Mouse (Mus musculus) testis, adult 2 months (tissue): Measurements from ENCODE around the gene Suclg2. TPM values are rescaled to one million over a fixed set of nuclear protein-coding genes. Genes with fewer than 3 reads are reported as not detected.

Experiments used
- H3K27ac ChIP-seq: fragments of 200-500 bp; 2 replicates; pipeline ENCODE4 v1.5.1; 2012; ENCODE audit warnings: low read depth, low read length; ENCODE audit not compliant: control insufficient read depth, insufficient read depth
- H3K27me3 ChIP-seq: fragments of 200-500 bp; 2 replicates; pipeline ENCODE4 v1.6.1; 2012; ENCODE audit warnings: mild to moderate bottlenecking, low read length, moderate library complexity; ENCODE audit not compliant: control insufficient read depth, insufficient read depth
- H3K36me3 ChIP-seq: fragments of 200-500 bp; 2 replicates; pipeline ENCODE4 v1.6.1; 2012; ENCODE audit warnings: mild to moderate bottlenecking, low read length; ENCODE audit not compliant: control insufficient read depth, insufficient read depth
- H3K4me1 ChIP-seq: fragments of 200-500 bp; 2 replicates; pipeline ENCODE4 v1.6.1; 2012; ENCODE audit warnings: low read length; ENCODE audit not compliant: control insufficient read depth, insufficient read depth
- H3K4me3 ChIP-seq: fragments of 200-500 bp; 2 replicates; pipeline ENCODE4 v1.5.1; 2012; ENCODE audit warnings: low read depth, mild to moderate bottlenecking, low read length, moderate library complexity, mixed read lengths; ENCODE audit not compliant: control insufficient read depth
- CTCF ChIP-seq: fragments of 200-500 bp; IDR thresholded peaks from 2 replicates; pipeline ENCODE4 v1.5.1; 2012; ENCODE audit warnings: low read depth, mild to moderate bottlenecking, inconsistent platforms, low read length, moderate library complexity; ENCODE audit not compliant: control insufficient read depth, insufficient read depth, insufficient replicate concordance
- POLR2A ChIP-seq: fragments of 200-500 bp; IDR thresholded peaks from 2 replicates; pipeline ENCODE4 v1.6.1; 2012; ENCODE audit warnings: low read depth, mild to moderate bottlenecking, inconsistent platforms, low read length, moderate library complexity; ENCODE audit not compliant: control insufficient read depth
- polyA plus RNA-seq: library from polyadenylated mRNA; depleted of rRNA; stranded (reverse); fragments of >200 nt; gene quantifications from 2 replicates; pipeline ENCODE4 v1.2.3, GENCODE M21; 2012

Gene Suclg2
- polyA plus RNA-seq, 1 experiment = 5.1 TPM

DNA sequence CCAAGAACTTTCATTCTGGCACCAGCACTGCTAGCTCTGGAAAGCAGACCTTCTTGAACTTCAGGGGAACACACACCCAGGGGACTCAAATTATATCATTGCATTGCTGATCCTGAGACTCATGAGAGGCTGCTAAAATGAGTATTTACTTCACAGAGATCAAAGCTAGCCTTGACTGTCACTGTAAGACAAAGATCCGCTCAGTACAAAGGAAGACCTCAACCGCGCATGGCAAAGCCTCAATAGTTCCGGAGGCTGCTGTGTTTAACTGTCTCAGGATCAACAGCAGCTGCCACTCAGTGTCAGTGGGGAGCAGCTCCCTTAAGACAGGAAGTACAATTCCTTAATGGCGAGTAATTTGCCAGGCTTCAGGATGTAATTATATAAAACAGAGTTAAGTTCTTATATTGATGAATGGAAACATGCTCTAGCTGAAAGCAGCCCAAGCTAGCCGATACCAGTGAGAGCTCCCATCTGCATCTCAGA lies 67.2 kb downstream of the Suclg2 start:
- H3K27ac ChIP-seq = no peak overlapping the region
- H3K36me3 ChIP-seq = no peaks in the 10 kb centered on the region
- TF ChIP-seq POLR2A = no peak
- TF ChIP-seq CTCF = no peak
- no peak overlapping the region for H3K4me3 ChIP-seq
- no peaks in the 10 kb centered on the region for H3K27me3 ChIP-seq
- H3K4me1 ChIP-seq = no peaks in the 10 kb centered on the region

DNA sequence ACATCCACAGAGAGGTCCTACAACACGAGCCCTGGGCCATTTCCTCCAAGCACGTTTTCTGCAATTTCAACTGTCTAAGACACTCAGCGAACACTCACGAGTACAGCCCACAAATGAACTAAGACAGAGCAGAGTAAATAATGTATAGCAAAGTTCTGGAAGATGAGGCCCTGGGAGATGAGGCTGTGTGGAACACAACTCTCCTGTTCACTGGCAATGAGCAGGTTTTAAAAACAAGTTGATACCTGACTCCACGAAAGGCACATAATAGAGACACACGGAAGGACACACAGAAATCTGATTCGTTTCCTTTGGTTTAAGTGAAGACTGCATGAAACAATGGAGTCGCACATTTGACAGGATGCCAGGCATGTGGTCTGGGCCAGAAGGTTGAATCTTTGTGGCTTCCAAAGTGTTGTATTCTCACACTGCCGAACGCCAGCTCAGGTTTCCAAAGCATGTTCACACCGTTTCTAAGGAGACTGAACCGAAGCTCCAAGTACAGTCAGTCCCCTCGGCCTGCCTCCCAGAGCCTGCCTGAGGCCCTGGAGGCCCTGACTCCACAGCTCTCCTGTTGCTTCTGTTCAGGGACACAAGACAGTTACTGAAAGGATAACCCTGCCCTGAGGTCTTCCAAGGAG lies 68.4 kb downstream of the Suclg2 start:
- H3K27ac ChIP-seq = no peak overlapping the region
- H3K27me3 ChIP-seq = no peaks in the 10 kb centered on the region
- no peak for TF ChIP-seq POLR2A
- TF ChIP-seq CTCF = no peak
- no peaks in the 10 kb centered on the region for H3K36me3 ChIP-seq
- no peak overlapping the region for H3K4me3 ChIP-seq
- no peaks in the 10 kb centered on the region for H3K4me1 ChIP-seq

DNA sequence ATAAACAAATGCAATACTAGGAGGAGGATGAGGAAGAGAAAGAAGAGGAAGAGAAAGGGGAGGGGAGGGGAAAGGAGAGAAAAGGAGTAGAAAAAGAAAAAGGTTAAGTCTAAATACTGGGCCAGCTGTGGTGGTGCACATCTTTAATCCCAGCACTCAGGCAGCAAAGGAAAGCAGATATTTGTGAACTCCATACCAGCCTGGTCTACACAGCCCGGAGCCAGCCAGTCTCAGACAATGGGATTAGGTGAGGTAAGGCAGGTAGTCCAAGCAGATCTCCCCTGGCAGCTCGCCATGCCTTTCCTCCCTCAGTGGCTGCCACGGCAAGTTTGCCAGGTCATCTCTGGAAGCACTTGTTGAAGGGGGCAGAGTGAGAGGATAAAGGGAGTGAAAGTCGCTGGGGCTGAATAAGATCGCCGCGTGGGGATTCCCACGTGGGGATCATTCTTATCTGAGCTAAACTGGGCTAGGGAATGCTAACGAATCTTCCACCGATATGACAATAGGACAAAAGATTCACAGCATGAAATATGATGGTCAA lies 69.4 kb downstream of the Suclg2 start:
- no peak overlapping the region for H3K27ac ChIP-seq
- TF ChIP-seq CTCF (no peak), POLR2A (no peak)
- no peaks in the 10 kb centered on the region for H3K27me3 ChIP-seq
- H3K4me1 ChIP-seq = no peaks in the 10 kb centered on the region
- H3K36me3 ChIP-seq = no peaks in the 10 kb centered on the region
- H3K4me3 ChIP-seq = no peak overlapping the region

DNA sequence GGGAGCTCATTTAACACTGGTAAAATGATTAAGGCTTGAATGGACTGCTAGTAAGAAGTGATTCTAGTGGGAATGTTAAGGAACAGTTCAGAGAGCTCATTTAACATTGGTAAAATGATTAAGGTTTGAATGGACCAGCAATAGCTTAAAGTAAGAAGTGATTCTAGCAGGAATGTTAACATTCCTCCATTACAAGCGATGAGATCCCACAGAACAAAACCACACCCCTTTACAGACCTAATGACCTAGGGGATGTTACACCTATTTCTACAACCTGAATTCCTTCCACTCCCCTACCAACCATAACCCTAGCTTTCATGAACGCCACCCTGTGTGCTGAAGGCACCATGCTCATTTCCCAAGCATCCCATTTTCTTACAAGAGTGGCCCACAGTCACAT lies 81.2 kb downstream of the Suclg2 start:
- Histone ChIP-seq H3K27me3 (no peaks in the 10 kb centered on the region), H3K4me3 (no peak overlapping the region), H3K4me1 (no peaks in the 10 kb centered on the region), H3K36me3 (no peaks in the 10 kb centered on the region), H3K27ac (no peak overlapping the region)
- no peak for TF ChIP-seq POLR2A
- no peak for TF ChIP-seq CTCF

DNA sequence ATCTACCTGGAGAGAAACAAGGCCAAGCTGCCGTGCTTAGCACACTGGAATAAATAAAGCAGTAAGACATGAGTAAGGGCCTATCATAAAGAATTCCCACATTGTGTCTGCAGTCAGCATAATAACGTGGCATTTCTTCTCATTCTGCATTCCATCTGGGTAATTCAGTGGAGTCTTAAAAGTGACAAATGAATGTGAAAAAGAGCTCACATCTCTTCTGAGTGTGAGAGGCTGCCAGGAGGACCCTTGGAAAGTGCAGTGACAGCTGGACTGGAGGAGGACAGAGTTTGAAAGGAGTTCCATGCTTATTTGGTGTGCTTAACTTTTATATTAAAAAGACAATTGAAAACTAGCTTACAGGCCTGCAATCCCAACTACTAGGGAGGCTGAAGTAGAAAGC lies 83.2 kb downstream of the Suclg2 start:
- Histone ChIP-seq H3K4me3 (no peak overlapping the region), H3K4me1 (no peaks in the 10 kb centered on the region), H3K27me3 (no peaks in the 10 kb centered on the region), H3K27ac (no peak overlapping the region), H3K36me3 (no peaks in the 10 kb centered on the region)
- TF ChIP-seq POLR2A = no peak
- TF ChIP-seq CTCF = no peak

DNA sequence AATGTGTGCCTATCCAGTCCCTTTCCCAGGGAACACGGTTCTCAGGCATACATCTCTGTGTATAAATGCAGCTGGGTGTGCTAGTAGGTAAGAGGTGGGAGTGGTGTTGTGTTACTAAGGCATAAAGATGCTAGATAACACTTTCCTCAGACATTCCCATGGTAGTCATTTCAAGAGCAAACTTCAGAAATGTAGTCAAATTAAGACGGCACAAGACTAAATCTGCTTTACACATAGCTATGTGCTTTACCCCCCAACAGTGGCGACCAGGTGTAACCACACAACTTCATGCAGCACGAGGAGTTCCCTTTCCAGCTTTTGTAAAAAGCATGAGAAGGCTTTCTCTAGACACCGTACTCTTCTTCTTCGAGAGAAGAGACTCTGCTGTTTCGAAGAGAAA lies 89.5 kb downstream of the Suclg2 start:
- H3K4me3 ChIP-seq = no peak overlapping the region
- H3K27me3 ChIP-seq = no peaks in the 10 kb centered on the region
- no peaks in the 10 kb centered on the region for H3K4me1 ChIP-seq
- H3K27ac ChIP-seq = no peak overlapping the region
- TF ChIP-seq POLR2A (no peak), CTCF (no peak)
- H3K36me3 ChIP-seq = no peaks in the 10 kb centered on the region

DNA sequence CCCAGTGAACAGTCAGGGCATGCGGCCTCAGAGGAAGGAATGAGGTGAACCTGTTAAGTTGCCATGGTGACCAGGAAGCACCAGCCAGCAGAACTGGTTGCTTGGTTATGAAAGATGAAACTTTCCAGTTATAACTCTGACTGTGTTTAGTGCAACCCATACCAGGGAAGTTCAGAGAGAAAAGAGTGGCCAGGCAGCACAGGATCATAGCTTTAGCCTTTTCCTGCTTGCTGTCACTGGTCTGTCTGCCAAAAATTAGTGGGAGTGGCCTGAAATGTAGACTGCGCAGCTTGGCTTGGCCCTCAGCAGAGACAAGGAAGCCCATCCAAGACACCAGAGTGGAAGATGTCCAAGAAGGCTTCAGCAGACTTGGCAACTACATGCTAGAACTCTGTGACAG lies 96.8 kb downstream of the Suclg2 start:
- Histone ChIP-seq H3K4me1 (no peaks in the 10 kb centered on the region; the same call in 1 of the 2 replicates), H3K36me3 (no peaks in the 10 kb centered on the region), H3K27me3 (no peaks in the 10 kb centered on the region), H3K4me3 (no peak overlapping the region), H3K27ac (no peak overlapping the region)
- no peak for TF ChIP-seq POLR2A
- no peak for TF ChIP-seq CTCF
